Mouse (Mus musculus) cortical plate, adult 2 months (tissue): Measurements from ENCODE around the gene Edaradd. TPM values are rescaled to one million over a fixed set of nuclear protein-coding genes. Genes with fewer than 3 reads are reported as not detected.
"Not testable (repeated sequence)": the region's sequence is repeated elsewhere in the genome, so short reads cannot be mapped to it uniquely, and the experiment has no call there.

Experiments used
- H3K27ac ChIP-seq: fragments of 200-500 bp; 2 replicates; pipeline ENCODE4 v1.5.1; 2012; ENCODE audit warnings: low read length, control low read depth, inconsistent platforms; ENCODE audit not compliant: insufficient read depth
- H3K4me1 ChIP-seq: fragments of 200-500 bp; 2 replicates; pipeline ENCODE4 v1.6.1; 2011; ENCODE audit warnings: low read length; ENCODE audit not compliant: control insufficient read depth, insufficient read depth
- H3K4me3 ChIP-seq: fragments of 200-500 bp; 2 replicates; pipeline ENCODE4 v1.5.1; 2011; ENCODE audit warnings: mild to moderate bottlenecking, low read length, control low read depth; ENCODE audit not compliant: insufficient read depth
- CTCF ChIP-seq: fragments of 200-500 bp; IDR thresholded peaks from 2 replicates; pipeline ENCODE4 v1.5.1; 2011; ENCODE audit warnings: mild to moderate bottlenecking, control low read depth, low read length; ENCODE audit not compliant: insufficient read depth; ENCODE audit errors: extremely low read depth
- POLR2A ChIP-seq: fragments of 200-500 bp; IDR thresholded peaks from 2 replicates; pipeline ENCODE4 v1.6.1; 2011; ENCODE audit warnings: mild to moderate bottlenecking, low read length, control low read depth; ENCODE audit not compliant: insufficient read depth; ENCODE audit errors: extremely low read depth
- polyA plus RNA-seq: library from polyadenylated mRNA; depleted of rRNA; stranded (reverse); fragments of >200 nt; gene quantifications from 2 replicates; pipeline ENCODE4 v1.2.3, GENCODE M21; 2012

The Edaradd gene
- polyA plus RNA-seq, 1 experiment = 0.10 TPM

DNA sequence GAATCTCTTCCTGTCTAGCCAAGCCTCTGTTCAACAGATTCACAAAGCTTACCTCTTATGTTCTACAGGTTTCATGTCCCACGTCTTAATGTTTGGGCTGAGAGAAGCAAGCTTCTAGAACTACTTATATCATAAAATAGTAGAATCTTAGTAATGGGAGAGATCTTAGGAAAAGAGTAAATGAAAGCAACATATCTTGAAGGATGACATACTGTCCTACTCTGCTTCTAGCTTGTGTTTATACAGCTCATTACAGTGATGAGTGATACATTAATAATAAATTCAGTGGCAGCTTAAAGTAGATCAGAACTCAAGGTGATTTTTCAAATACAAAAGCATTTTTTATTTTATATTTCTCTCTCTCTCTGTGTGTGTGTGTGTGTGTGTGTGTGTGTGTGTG is 55.4 kb downstream of the Edaradd start, which contains the start of gene Lgals8:
Lgals8 (minus strand) TSS at position 101 of the 400 bp plus-strand sequence.
- TF ChIP-seq CTCF (no peak), POLR2A (no peak)
- Histone ChIP-seq H3K4me3 (no peak within 1 kb of the TSS), H3K4me1 (no peaks in the 10 kb centered on the region), H3K27ac (no peak within 1 kb of the TSS)

DNA sequence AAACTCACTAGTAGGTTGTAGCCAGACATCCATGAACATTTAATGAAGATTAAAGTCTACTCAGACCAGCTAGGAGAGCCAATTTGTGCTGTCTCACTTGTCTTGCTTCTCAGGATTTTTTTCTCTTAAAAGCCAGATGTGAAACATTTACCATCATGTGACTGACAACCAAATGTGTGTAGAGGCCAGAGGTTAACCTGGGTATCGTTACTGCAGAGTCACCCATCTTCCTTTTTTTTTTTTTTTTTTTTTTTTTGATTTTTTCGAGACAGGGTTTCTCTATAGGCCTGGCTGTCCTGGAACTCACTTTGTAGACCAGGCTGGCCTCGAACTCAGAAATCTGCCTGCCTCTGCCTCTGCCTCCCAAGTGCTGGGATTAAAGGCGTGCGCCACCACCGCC is 56.1 kb downstream of the Edaradd start:
- H3K27ac ChIP-seq, H3K4me3 ChIP-seq, H3K4me1 ChIP-seq: not testable (repeated sequence)

DNA sequence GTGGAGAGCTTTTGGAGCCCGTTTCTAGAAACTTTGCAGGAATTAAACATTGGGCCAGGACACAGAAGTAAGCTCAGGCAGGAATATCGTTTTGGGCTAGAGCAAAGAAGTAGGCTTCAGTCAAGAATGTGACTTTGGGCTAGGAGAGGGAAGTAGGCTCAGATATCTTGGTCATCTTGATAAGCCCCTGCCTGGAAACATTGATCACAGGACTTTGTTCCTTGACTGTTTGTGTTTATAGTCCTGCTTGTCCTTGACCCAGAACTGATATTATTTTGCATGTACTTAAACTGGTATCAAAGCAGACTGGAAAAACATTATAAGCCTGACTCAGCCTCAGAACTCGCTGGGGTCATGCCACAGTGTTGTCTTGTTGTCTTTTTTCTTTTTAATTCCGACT is 57.6 kb downstream of the Edaradd start:
- TF ChIP-seq CTCF (no peak), POLR2A (no peak)
- no peak overlapping the region for H3K4me3 ChIP-seq
- H3K27ac ChIP-seq = no peak overlapping the region
- no peaks in the 10 kb centered on the region for H3K4me1 ChIP-seq

GRCm38 (mm10) chr13:12461730-12462119 is 58.5 kb downstream of the Edaradd start:
- Histone ChIP-seq H3K27ac (no peak overlapping the region), H3K4me1 (no peaks in the 10 kb centered on the region), H3K4me3 (peak overlapping the region; percentile 99)
- TF ChIP-seq POLR2A (no peak), CTCF (no peak)

DNA sequence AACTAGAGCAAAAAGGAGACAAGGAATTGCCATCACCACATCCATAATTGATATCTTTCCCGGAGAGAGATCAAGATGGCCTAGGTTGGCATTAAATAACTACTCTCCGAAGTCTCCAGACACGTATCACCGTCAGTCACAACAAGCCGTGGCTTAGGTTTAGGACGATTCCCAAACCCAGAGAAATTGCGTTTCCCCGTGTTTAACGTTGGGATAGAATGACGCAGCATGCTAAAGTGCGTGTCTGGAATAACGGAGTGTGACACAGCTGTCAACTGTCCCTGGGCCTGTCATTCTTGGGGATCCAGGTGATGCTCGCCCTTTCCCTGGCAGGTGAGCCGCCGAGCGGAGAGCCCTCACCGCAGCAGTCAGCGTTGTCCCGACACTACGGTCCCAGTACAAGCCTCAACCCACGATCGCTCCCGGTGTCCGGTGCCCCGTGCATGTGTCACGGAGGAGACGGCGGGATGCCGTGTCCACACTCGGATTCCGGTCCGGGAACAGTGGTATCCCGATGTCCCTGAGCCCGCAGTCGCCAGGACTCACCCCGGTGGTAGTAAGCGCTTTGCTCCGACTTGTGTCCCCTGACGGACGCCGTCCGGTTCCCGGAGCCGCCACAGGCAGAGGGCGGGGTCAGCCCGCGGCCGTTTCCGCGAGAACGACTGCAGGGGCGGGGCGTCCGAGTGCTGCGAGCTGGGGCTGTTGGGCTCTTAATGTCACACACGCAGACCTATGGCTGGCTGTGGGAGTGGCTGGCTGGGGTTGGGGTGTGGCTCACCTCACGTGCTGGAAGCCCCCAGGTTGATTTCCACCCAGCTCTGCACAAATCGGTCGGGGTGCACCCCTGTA is 59.1 kb downstream of the Edaradd start:
- TF ChIP-seq CTCF = no peak
- peak; percentile 21; the same call in 1 of the 2 replicates for TF ChIP-seq POLR2A
- H3K4me3 ChIP-seq = peak overlapping the region; percentile 99
- H3K27ac ChIP-seq = peak overlapping the region; percentile 91
- H3K4me1 ChIP-seq = no peaks in the 10 kb centered on the region

- Histone ChIP-seq H3K27ac (peak overlapping the region; percentile 91; the same call in 1 of the 2 replicates), H3K4me3 (peak overlapping the region; percentile 99), H3K4me1 (no peaks in the 10 kb centered on the region)
- TF ChIP-seq POLR2A (no peak), CTCF (no peak)
Measured at GRCm38 (mm10) chr13:12460443-12460842, 59.8 kb downstream of the Edaradd start.

DNA sequence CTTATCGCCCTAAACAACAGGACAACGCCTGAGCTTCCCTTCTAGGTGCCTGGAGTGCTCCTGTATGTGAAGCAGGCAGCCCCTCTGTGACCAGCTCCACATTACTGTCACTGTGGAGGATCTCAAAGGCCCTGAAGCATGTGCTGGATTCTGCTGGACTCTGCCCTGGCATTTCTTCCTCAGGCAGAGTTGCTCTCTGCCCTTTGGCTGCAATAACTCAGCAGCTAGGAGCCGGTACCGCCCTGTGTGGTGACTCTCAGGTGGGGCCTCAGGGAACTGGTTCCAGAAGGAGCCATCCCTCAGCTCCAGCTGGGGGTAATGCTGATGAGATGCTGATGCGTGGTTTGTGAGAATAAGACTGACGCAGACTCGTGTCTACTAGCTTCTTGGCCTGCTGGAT is 63.5 kb downstream of the Edaradd start:
- Histone ChIP-seq H3K4me3 (no peak overlapping the region), H3K4me1 (no peaks in the 10 kb centered on the region), H3K27ac (no peak overlapping the region)
- no peak for TF ChIP-seq CTCF
- no peak for TF ChIP-seq POLR2A

- Histone ChIP-seq H3K27ac (no peak overlapping the region), H3K4me1 (no peaks in the 10 kb centered on the region), H3K4me3 (no peak overlapping the region)
- no peak for TF ChIP-seq POLR2A
- TF ChIP-seq CTCF = no peak
Measured at GRCm38 (mm10) chr13:12454686-12455390, 65.4 kb downstream of the Edaradd start.

DNA sequence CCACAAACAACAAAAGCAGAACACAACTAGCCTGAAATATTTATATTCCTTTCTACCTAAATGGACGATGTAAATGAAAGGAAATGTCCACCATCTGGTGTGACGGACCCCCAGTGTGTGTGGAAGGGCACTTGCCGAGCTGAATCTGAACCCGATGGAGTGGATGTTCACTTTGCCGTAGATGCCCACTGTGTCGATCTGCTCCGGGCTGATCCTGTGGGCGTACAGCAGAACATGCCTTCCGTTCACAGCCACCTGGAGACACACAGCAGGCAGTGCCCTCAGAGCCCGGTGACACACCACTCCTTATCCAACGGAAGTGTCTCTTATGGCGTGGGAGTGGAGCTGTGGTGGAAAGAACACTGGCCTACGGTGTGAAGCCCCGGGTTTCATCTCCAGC is 67.1 kb downstream of the Edaradd start:
- H3K4me1 ChIP-seq = no peaks in the 10 kb centered on the region
- no peak overlapping the region for H3K4me3 ChIP-seq
- TF ChIP-seq POLR2A (no peak), CTCF (no peak)
- H3K27ac ChIP-seq = no peak overlapping the region
